Mouse (Mus musculus): Measurements from ENCODE around the gene Haus8.

- TF ChIP-seq CTCF (IDR thresholded peaks at IDR 0.05; ENCODE audit: control insufficient read depth, insufficient read depth, insufficient read length) (no peak), MYOD1 (IDR thresholded peaks at IDR 0.05; ENCODE audit: control insufficient read depth, insufficient read length, low read depth) (no peak)
Measured at GRCm38 (mm10) chr8:71288441-71288949, 15.8 kb upstream of the Haus8 start.

Data from C2C12 (cell line).